Mouse (Mus musculus) stomach, postnatal 0 days (tissue): Measurements from ENCODE around the gene Pabpc4. TPM values are rescaled to one million over a fixed set of nuclear protein-coding genes. Genes with fewer than 3 reads are reported as not detected.
"Not testable (repeated sequence)": the region's sequence is repeated elsewhere in the genome, so short reads cannot be mapped to it uniquely, and the experiment has no call there.

Experiments used
- ATAC-seq: fragments of 200-750 bp; cut with Nextera tagmentation; 2 replicates; pipeline ENCODE4 v1.8.0; 2017; ENCODE audit not compliant: low FRiP score, low TSS enrichment
- DNase-seq: peaks from one replicate; pipeline ENCODE4 v3.0.0-alpha.2; 2016; ENCODE audit warnings: low spot score
- H3K27ac ChIP-seq: fragments of 300-500 bp; sonication (generic); replicated peaks from 2 replicates; pipeline ENCODE4 v1.5.1; 2014; ENCODE audit warnings: mild to moderate bottlenecking, control low read depth
- H3K27me3 ChIP-seq: fragments of 300-500 bp; sonication (generic); 2 replicates; pipeline ENCODE4 v1.6.1; 2014; ENCODE audit warnings: low read length; ENCODE audit not compliant: control insufficient read depth, insufficient read depth
- H3K36me3 ChIP-seq: fragments of 300-500 bp; sonication (generic); 2 replicates; pipeline ENCODE4 v1.6.1; 2014; ENCODE audit warnings: low read length, mixed read lengths; ENCODE audit not compliant: control insufficient read depth, insufficient read depth
- H3K4me1 ChIP-seq: fragments of 300-500 bp; sonication (generic); replicated peaks from 2 replicates; pipeline ENCODE4 v1.6.1; 2014; ENCODE audit warnings: antibody characterized with exemption; ENCODE audit not compliant: control insufficient read depth, insufficient read depth
- H3K4me2 ChIP-seq: fragments of 300-500 bp; sonication (generic); replicated peaks from 2 replicates; pipeline ENCODE4 v1.6.1; 2014; ENCODE audit warnings: low read depth, mild to moderate bottlenecking, control low read depth, moderate library complexity
- H3K4me3 ChIP-seq: fragments of 300-500 bp; sonication (generic); 2 replicates; pipeline ENCODE4 v1.5.1; 2014; ENCODE audit warnings: low read depth, low read length, control low read depth
- H3K9ac ChIP-seq: fragments of 300-500 bp; sonication (generic); 2 replicates; pipeline ENCODE4 v1.6.1; 2014; ENCODE audit warnings: mild to moderate bottlenecking, low read length, control low read depth, mixed read lengths
- H3K9me3 ChIP-seq: fragments of 300-500 bp; sonication (generic); 2 replicates; pipeline ENCODE4 v1.6.1; 2016; ENCODE audit warnings: low read length; ENCODE audit not compliant: control insufficient read depth
- CTCF ChIP-seq: IDR thresholded peaks from 2 replicates; pipeline ENCODE4 v1.5.1; 2016; ENCODE audit warnings: antibody characterized with exemption, low read depth, mild to moderate bottlenecking, moderate library complexity
- EP300 ChIP-seq: optimal IDR thresholded peaks from 2 replicates; pipeline ENCODE3; 2016; ENCODE audit warnings: antibody characterized with exemption
- WGBS: fragments of 180-500 bp; shearing (Covaris S2); extraction: QIAGEN DNeasy Blood & Tissue Kit; methylation state at CpG from one replicate; pipeline ENCODE4 v1.1.7; 2014; 5-methylcytosine and 5-hydroxymethylcytosine counted together
- polyA plus RNA-seq: library from polyadenylated mRNA; unstranded; fragments of >200 nt; fragmentation: Nextera tagmentation; extraction: Ambion mirVana; gene quantifications from 2 replicates; pipeline ENCODE4 v1.2.1, GENCODE M21; 2015

Pabpc4 gene
- polyA plus RNA-seq, 1 experiment from 2014 or later = 15.7 TPM

DNA sequence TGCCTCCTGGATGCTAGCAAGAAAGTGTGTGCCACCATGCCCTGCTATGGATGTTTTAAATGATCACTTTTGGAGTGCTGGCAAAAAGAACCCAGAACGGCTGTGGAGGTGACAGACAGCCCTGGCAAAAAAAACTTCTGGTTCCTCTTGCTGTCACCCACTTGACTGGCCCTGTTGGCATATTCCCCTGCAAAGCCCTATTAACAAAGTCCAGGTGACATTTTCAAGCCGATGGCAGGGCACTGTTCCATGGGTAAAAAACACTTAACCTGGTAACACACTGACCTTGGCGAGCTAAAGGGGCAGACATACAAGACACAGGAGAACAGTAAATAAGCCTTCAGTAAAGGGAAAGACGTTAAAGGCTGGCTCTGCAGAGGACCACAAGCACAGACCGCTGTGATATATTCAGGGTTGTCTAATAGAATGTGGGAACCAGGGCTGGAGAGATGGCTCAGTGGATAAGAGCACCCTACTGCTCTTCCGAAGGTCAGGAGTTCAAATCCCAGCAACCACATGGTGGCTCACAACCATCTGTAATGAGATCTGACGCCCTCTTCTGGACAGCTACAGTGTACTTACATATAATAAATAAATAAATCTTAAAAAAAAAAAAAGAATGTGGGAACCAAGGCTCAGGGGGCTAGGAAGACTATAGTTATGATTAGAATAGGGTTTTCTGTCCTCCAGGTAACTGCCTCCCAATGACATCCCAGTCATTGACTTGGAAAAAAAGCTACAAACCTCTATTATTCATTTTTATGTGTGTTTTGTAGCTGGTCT is 31.7 kb downstream of the Pabpc4 start:
- DNase-seq (no peak), ATAC-seq (no peak)
- Histone ChIP-seq H3K27ac (no peak overlapping the region), H3K9ac (no peak overlapping the region), H3K27me3 (no peaks in the 10 kb centered on the region), H3K4me3 (no peak overlapping the region), H3K9me3 (no peaks in the 10 kb centered on the region), H3K4me2 (no peak overlapping the region), H3K4me1 (no peaks in the 10 kb centered on the region), H3K36me3 (peaks cover 44% of the 10 kb centered on the region)
- 70% methylated on average over 7 of the region's 7 CpGs for WGBS
- TF ChIP-seq CTCF = peak; percentile 21; the same call in 1 of the 2 replicates
- no peak for TF ChIP-seq EP300

GRCm38 (mm10) chr4:123295026-123295425 is 32.9 kb downstream of the Pabpc4 start:
- not testable (repeated sequence) for H3K4me2 ChIP-seq, H3K27ac ChIP-seq, DNase-seq, H3K9me3 ChIP-seq, ATAC-seq, H3K27me3 ChIP-seq, H3K4me3 ChIP-seq, H3K4me1 ChIP-seq, H3K9ac ChIP-seq
- peaks cover 39% of the 10 kb centered on the region for H3K36me3 ChIP-seq
- WGBS = 91% methylated on average over 15 of the region's 15 CpGs

GRCm38 (mm10) chr4:123295516-123296147 is 33.5 kb downstream of the Pabpc4 start:
- H3K4me1 ChIP-seq = no peaks in the 10 kb centered on the region
- WGBS = 90% methylated on average over 21 of the region's 21 CpGs
- no peak for TF ChIP-seq EP300
- TF ChIP-seq CTCF = no peak
- peaks cover 42% of the 10 kb centered on the region for H3K36me3 ChIP-seq
- ATAC-seq = no peak
- no peak for DNase-seq
- no peak overlapping the region for H3K9ac ChIP-seq
- no peak overlapping the region for H3K4me2 ChIP-seq
- no peak overlapping the region for H3K27ac ChIP-seq
- no peaks in the 10 kb centered on the region for H3K9me3 ChIP-seq
- H3K27me3 ChIP-seq = no peaks in the 10 kb centered on the region
- no peak overlapping the region for H3K4me3 ChIP-seq

GRCm38 (mm10) chr4:123296148-123296534 is 34.0 kb downstream of the Pabpc4 start:
- Histone ChIP-seq H3K4me1 (no peaks in the 10 kb centered on the region), H3K4me3 (no peak overlapping the region), H3K9me3 (no peaks in the 10 kb centered on the region), H3K27ac (no peak overlapping the region), H3K36me3 (peaks cover 42% of the 10 kb centered on the region), H3K4me2 (no peak overlapping the region), H3K9ac (no peak overlapping the region), H3K27me3 (no peaks in the 10 kb centered on the region)
- ATAC-seq (no peak), DNase-seq (no peak)
- TF ChIP-seq EP300 = no peak
- no peak for TF ChIP-seq CTCF
- WGBS = 79% methylated on average over 5 of the region's 5 CpGs

DNA sequence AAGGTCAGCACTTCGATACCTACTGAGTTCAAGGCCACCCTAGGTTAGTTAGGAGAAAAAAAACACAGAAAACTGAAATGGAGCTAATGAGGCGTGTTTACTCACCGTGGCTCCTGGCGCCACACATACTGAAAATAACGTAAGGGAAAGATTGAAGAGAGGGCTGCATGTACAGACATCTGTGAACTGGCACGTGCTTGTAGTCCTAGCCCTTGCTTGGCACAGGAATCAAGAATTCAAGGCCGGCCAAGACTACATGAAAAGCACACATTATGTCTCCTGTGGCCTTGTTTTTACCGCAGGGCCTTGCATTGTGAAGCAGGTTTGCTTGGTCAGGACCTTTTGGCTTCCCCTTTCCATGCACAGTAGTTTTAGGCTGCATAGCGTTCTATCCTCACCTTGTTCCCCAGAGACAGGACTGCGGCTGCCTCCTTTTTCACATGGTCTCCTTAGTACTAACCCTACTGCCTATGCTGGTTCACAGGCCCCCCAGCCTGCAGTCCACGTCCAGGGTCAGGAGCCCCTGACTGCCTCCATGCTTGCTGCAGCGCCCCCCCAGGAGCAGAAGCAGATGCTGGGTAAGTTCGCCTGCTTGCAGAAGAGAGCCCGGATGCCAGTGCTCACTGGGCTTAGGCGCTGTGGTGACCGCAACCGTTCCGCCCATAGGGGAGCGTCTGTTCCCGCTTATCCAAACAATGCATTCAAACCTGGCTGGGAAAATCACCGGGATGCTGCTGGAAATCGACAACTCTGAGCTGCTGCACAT is 35.2 kb downstream of the Pabpc4 start:
- DNase-seq = no peak
- Histone ChIP-seq H3K9me3 (no peaks in the 10 kb centered on the region), H3K27me3 (no peaks in the 10 kb centered on the region), H3K9ac (no peak overlapping the region), H3K4me3 (no peak overlapping the region), H3K4me1 (no peaks in the 10 kb centered on the region), H3K36me3 (peaks cover 40% of the 10 kb centered on the region), H3K27ac (no peak overlapping the region), H3K4me2 (no peak overlapping the region)
- WGBS = 92% methylated on average over 22 of the region's 22 CpGs
- TF ChIP-seq EP300 (no peak), CTCF (no peak)
- no peak for ATAC-seq
